ENCODE assay signal across 19 mouse cellular contexts in genomic region chr2:93051873-93052272, GRCm38 (mm10). TPM values are rescaled to one million over a fixed set of nuclear protein-coding genes. Genes with fewer than 3 reads are reported as not detected.
DNase-seq lines count a peak whose midpoint lies in the region; ATAC-seq and TF ChIP-seq lines count a peak whose summit lies in the region.
"Had no signal": no experiment of that assay in that cellular context is flagged by ENCODE, and none has a peak within 500 bp of the region (broad histone marks: within the 10 kb centered on the region; RNA-seq: fewer than 3 reads in every experiment).

No protein-coding gene starts in this region.

- no peak for TF ChIP-seq POLR2A in brain, embryonic 14.5 days (IDR thresholded peaks at IDR 0.05; ENCODE audit: borderline replicate concordance, extremely low read depth, insufficient read depth, insufficient read length, poor library complexity, severe bottlenecking)

- H3K36me3 ChIP-seq in heart, embryonic 16.5 days (ENCODE audit: control insufficient read depth, insufficient read depth) = no peaks in the 10 kb centered on the region
- H3K36me3 ChIP-seq in liver, embryonic 14.5 days (replicated peaks; ENCODE audit: control insufficient read depth, insufficient read depth, low read depth) = no peaks in the 10 kb centered on the region
- H3K36me3 ChIP-seq: G1E; hindbrain, embryonic 15.5 days; liver, embryonic 12.5 days had no signal

- no peak overlapping the region for H3K4me2 ChIP-seq in heart, embryonic 16.5 days (ENCODE audit: low read depth, low read length)
- no peak overlapping the region for H3K4me2 ChIP-seq in liver, embryonic 14.5 days (ENCODE audit: low read depth)
- H3K4me2 ChIP-seq: hindbrain, embryonic 15.5 days; liver, embryonic 12.5 days had no signal

- DNase-seq in heart, adult 8-10 months (ENCODE audit: low spot score) = no peak
- no peak for DNase-seq in liver, embryonic 14.5 days (ENCODE audit: low read depth in 3 of 3, low spot score in 3 of 3)
- DNase-seq in liver = no peak
- peak; percentile 57 for DNase-seq in 3T3-L1 (ENCODE audit: low read depth, low spot score)
- peak; percentile 33 for DNase-seq in brain, embryonic 14.5 days (ENCODE audit: low read depth)
- DNase-seq: cerebellum, adult 11-12 months; cerebellum, postnatal 36 days; gastrocnemius, postnatal 10 days; kidney, adult 18-20 months; layer of hippocampus, postnatal 36 days; left cerebral cortex, postnatal 4 days; thymus, adult 18-20 months had no signal

- peaks cover 12% of the 10 kb centered on the region for H3K4me1 ChIP-seq in heart, embryonic 16.5 days (ENCODE audit: control insufficient read depth, insufficient read depth, low read length)
- no peaks in the 10 kb centered on the region; a peak in 1 of 4 replicates for H3K4me1 ChIP-seq in liver, embryonic 14.5 days (replicated peaks; ENCODE audit: control insufficient read depth in 2 of 2, insufficient read depth in 2 of 2, low read length in 1 of 2)

- TF ChIP-seq EP300 in liver, embryonic 14.5 days (IDR thresholded peaks at IDR 0.05; ENCODE audit: low read depth) = no peak

- 25% methylated on average over 1 of the region's 1 CpGs for WGBS in heart, embryonic 16.5 days
- WGBS in liver, embryonic 14.5 days (ENCODE audit: insufficient replicate concordance) = 30% methylated on average over 1 of the region's 1 CpGs

- H3K27me3 ChIP-seq in heart, embryonic 16.5 days (ENCODE audit: control insufficient read depth, insufficient read depth, low read length) = no peaks in the 10 kb centered on the region
- no peaks in the 10 kb centered on the region; the same call in 1 of the 2 replicates for H3K27me3 ChIP-seq in liver, embryonic 14.5 days (ENCODE audit: control insufficient read depth, insufficient read depth, low read length)
- H3K27me3 ChIP-seq: hindbrain, embryonic 15.5 days had no signal

- TF ChIP-seq CTCF in liver, embryonic 14.5 days (IDR thresholded peaks at IDR 0.05; ENCODE audit: low read depth) = 0 out of 2 replicates have a peak, but pooled peaks have one; percentile 31
- TF ChIP-seq CTCF in brain, embryonic 14.5 days (IDR thresholded peaks at IDR 0.05; ENCODE audit: borderline replicate concordance, extremely low read depth, insufficient read depth, insufficient read length) = peak; percentile 19; the same call in 1 of the 2 replicates

- H3K4me3 ChIP-seq in heart, embryonic 16.5 days (ENCODE audit: low read length) = no peak overlapping the region
- no peak overlapping the region for H3K4me3 ChIP-seq in liver, embryonic 14.5 days (ENCODE audit: insufficient read depth in 1 of 2, low read depth in 2 of 2, low read length in 2 of 2)
- H3K4me3 ChIP-seq: hindbrain, embryonic 15.5 days; liver, embryonic 12.5 days had no signal

- no peak overlapping the region for H3K27ac ChIP-seq in heart, embryonic 16.5 days (ENCODE audit: low read length)
- H3K27ac ChIP-seq in liver, embryonic 14.5 days = no peak overlapping the region
- H3K27ac ChIP-seq: hindbrain, embryonic 15.5 days; liver, embryonic 12.5 days had no signal

- peaks cover 4% of the 10 kb centered on the region; the same call in 1 of the 2 replicates for H3K9me3 ChIP-seq in heart, embryonic 16.5 days (replicated peaks; ENCODE audit: control insufficient read depth, low read length)
- no peaks in the 10 kb centered on the region for H3K9me3 ChIP-seq in liver, embryonic 14.5 days (ENCODE audit: control insufficient read depth, low read length)
- H3K9me3 ChIP-seq: hindbrain, embryonic 15.5 days; liver, embryonic 12.5 days had no signal

- 0 out of 2 replicates have a peak, but pooled peaks have one; percentile 34 for ATAC-seq in heart, embryonic 16.5 days (replicated peaks; ENCODE audit: extremely low read depth, insufficient read depth, low FRiP score)
- no peak for ATAC-seq in liver, embryonic 14.5 days (ENCODE audit: insufficient read depth)
- ATAC-seq in megakaryocyte-erythroid progenitor cell, adult 5-6 weeks (replicated peaks; ENCODE audit: low FRiP score, low TSS enrichment, poor library complexity, severe bottlenecking) = no peak
- ATAC-seq: forebrain, embryonic 16.5 days; liver, embryonic 12.5 days; midbrain, embryonic 16.5 days had no signal

- no peak overlapping the region for H3K9ac ChIP-seq in heart, embryonic 16.5 days (ENCODE audit: low read length)
- H3K9ac ChIP-seq in liver, embryonic 14.5 days (replicated peaks) = no peak overlapping the region
- H3K9ac ChIP-seq: hindbrain, embryonic 15.5 days; liver, embryonic 12.5 days had no signal

RNA-seq across cellular contexts. Expression of gene Prdm11, which starts 5.9 kb away (rescaled TPM):
- 3.7 and 3.9 TPM in 2 replicates for polyA plus RNA-seq in heart, embryonic 16.5 days (2015; fragmentation: Nextera tagmentation; extraction: Ambion mirVana)
- total RNA-seq in heart, adult 8-10 months (2022) = 10 to 100 TPM in 2 of 4 experiments, 1 to 10 TPM in 2; 5.7 to 10.5 (median 9.3) TPM
- 3.7 and 3.8 TPM in 2 replicates for polyA plus RNA-seq in liver, embryonic 14.5 days (2012; rRNA removed)
- polyA plus RNA-seq in liver, embryonic 14.5 days (2014; fragmentation: Nextera tagmentation; extraction: Ambion mirVana) = 1.4 and 1.8 TPM in 2 replicates
- polyA plus RNA-seq in brain, embryonic 14.5 days (2012; rRNA removed) = 6.9 and 11.8 TPM in 2 replicates
- total RNA-seq in megakaryocyte-erythroid progenitor cell, adult 5-6 weeks (2014; fragmentation: Nextera tagmentation) = 9.6 and 24.6 TPM in 2 replicates
- total RNA-seq in megakaryocyte-erythroid progenitor cell, adult 5-6 weeks (2017) = 5.0 and 6.3 TPM in 2 replicates

Comparison
In these comparisons a context has a peak if more than half of its experiments do, and no peak if none do; other contexts are left out.
1. DNase-seq: peak in 3T3-L1 (single experiment) and brain, embryonic 14.5 days (single experiment); none in heart, adult 8-10 months (single experiment), liver, embryonic 14.5 days (0 of 3) and liver (single experiment).